Mouse (Mus musculus) lung, postnatal 0 days (tissue): ENCODE measurements at regions not wholly inside any gene's neighbourhood (a gene's known extent, or its start where the extent isn't known, plus 50 kb on each side); places are given as distances from the start of the nearest gene placed in this dataset.

Experiments
- CTCF ChIP-seq: IDR thresholded peaks from 2 replicates; pipeline ENCODE4 v1.5.1; 2016; ENCODE audit warnings: antibody characterized with exemption, mild to moderate bottlenecking
- EP300 ChIP-seq: IDR thresholded peaks from 2 replicates; pipeline ENCODE4 v1.6.1; 2016; ENCODE audit warnings: antibody characterized with exemption, mild to moderate bottlenecking, control low read depth

DNA sequence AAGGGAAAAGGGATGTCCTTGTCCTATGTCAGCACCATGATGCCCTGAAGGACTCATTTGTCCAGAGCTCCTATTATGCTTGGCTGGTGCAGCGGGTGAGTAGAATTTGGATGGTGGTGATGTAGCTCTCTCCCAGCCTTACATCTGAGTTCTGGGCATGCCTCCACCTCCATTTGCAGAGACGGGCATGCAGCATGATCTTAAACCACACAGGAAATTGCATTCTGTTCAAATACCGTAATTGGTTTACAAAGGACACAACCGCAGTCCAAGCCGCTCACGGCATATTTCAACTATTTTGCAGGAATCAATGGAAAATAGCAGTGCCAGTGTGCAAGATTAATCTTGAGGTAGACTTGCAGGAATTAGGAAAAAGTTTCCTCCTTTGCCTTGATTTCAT lies 151.1 kb upstream of the Tbc1d2b start:
- no peak for TF ChIP-seq CTCF
- no peak for TF ChIP-seq EP300
